Mouse (Mus musculus) heart, postnatal 0 days (tissue): ENCODE data around the gene Luc7l3. TPM values are rescaled to one million over a fixed set of nuclear protein-coding genes. Genes with fewer than 3 reads are reported as not detected.
"Not testable (repeated sequence)": the region's sequence is repeated elsewhere in the genome, so short reads cannot be mapped to it uniquely, and the experiment has no call there.

Experiments used
- ATAC-seq: fragments of 200-750 bp; cut with Nextera tagmentation; 2 replicates; pipeline ENCODE4 v1.8.0; 2017; ENCODE audit warnings: low read depth, moderate number of reproducible peaks, moderate library complexity; ENCODE audit not compliant: insufficient read depth
- DNase-seq: peaks from one replicate; pipeline ENCODE4 v3.0.0-alpha.2; 2016; ENCODE audit warnings: low spot score
- H3K27ac ChIP-seq: fragments of 300-500 bp; sonication (generic); 2 replicates; pipeline ENCODE4 v1.5.1; 2014; ENCODE audit warnings: low read depth, mild to moderate bottlenecking
- H3K27me3 ChIP-seq: fragments of 300-500 bp; sonication (generic); 2 replicates; pipeline ENCODE4 v1.6.1; 2014; ENCODE audit warnings: low read length, mixed read lengths; ENCODE audit not compliant: control insufficient read depth, insufficient read depth
- H3K36me3 ChIP-seq: fragments of 300-500 bp; sonication (generic); replicated peaks from 2 replicates; pipeline ENCODE4 v1.6.1; 2014; ENCODE audit warnings: low read length, mixed read lengths; ENCODE audit not compliant: control insufficient read depth, insufficient read depth
- H3K4me1 ChIP-seq: fragments of 300-500 bp; sonication (generic); 2 replicates; pipeline ENCODE4 v1.6.1; 2014; ENCODE audit warnings: antibody characterized with exemption; ENCODE audit not compliant: control insufficient read depth, insufficient read depth
- H3K4me2 ChIP-seq: fragments of 300-500 bp; sonication (generic); 2 replicates; pipeline ENCODE4 v1.6.1; 2014; ENCODE audit warnings: low read depth, mild to moderate bottlenecking, low read length, moderate library complexity
- H3K4me3 ChIP-seq: fragments of 300-500 bp; sonication (generic); 2 replicates; pipeline ENCODE4 v1.5.1; 2014; ENCODE audit warnings: low read depth, low read length
- H3K9ac ChIP-seq: fragments of 300-500 bp; sonication (generic); replicated peaks from 2 replicates; pipeline ENCODE4 v1.6.1; 2014; ENCODE audit warnings: low read depth, low read length, mixed read lengths
- H3K9me3 ChIP-seq: fragments of 300-500 bp; sonication (generic); replicated peaks from 2 replicates; pipeline ENCODE4 v1.6.1; 2016; ENCODE audit warnings: low read length; ENCODE audit not compliant: control insufficient read depth
- CTCF ChIP-seq: IDR thresholded peaks from 2 replicates; pipeline ENCODE4 v1.5.1; 2016; ENCODE audit warnings: antibody characterized with exemption, control low read depth, low read depth
- EP300 ChIP-seq: IDR thresholded peaks from 2 replicates; pipeline ENCODE4 v1.6.1; 2016; ENCODE audit warnings: antibody characterized with exemption, low read depth
- whole genome bisulfite sequencing: fragments of 180-500 bp; shearing (Covaris S2); extraction: QIAGEN DNeasy Blood & Tissue Kit; methylation state at CpG from one replicate; pipeline ENCODE4 v1.1.7; 2014; 5-methylcytosine and 5-hydroxymethylcytosine counted together
- polyA plus RNA-seq: library from polyadenylated mRNA; unstranded; fragments of >200 nt; fragmentation: Nextera tagmentation; extraction: Ambion mirVana; gene quantifications from 2 replicates; pipeline ENCODE4 v1.2.1, GENCODE M21; 2015
- total RNA-seq: library from RNA; depleted of rRNA; stranded (reverse); fragments of >200 nt; gene quantifications from 2 replicates; pipeline ENCODE4 v1.2.3, GENCODE M21; 2014; ENCODE audit warnings: low replicate concordance

The Luc7l3 gene
- total and polyA plus RNA-seq, 2 experiments from 2014 or later: 29.2 to 51.9 TPM

GRCm38 (mm10) chr11:94271015-94271414 is 50.8 kb downstream of the Luc7l3 start:
- Histone ChIP-seq H3K9ac (no peak overlapping the region), H3K4me3 (no peak overlapping the region), H3K27ac (no peak overlapping the region), H3K9me3 (no peaks in the 10 kb centered on the region), H3K27me3 (no peaks in the 10 kb centered on the region), H3K4me2 (no peak overlapping the region), H3K4me1 (peaks cover 9% of the 10 kb centered on the region), H3K36me3 (no peaks in the 10 kb centered on the region)
- DNase-seq (no peak), ATAC-seq (no peak)
- 88% methylated on average over 2 of the region's 2 CpGs for WGBS
- TF ChIP-seq EP300 (no peak), CTCF (no peak)

DNA sequence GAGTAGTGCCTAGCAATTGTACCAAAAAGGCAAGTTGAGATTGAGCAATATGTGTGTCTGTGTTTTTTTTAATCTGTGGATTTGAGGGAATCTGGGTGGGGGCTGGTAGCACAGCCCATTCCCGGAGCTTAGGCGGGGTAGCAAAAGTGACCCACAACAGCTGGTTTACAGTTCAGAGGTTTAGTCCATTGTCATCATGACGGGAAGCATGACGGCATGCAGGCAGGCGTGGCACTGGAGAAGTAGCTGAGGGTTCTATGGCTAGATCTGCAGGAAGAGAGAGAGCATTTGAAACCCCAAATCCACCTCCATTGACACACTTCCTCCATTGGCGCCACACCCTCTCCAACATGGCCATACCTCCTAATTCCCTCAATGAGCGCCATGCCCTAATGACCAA is 51.9 kb downstream of the Luc7l3 start:
- Histone ChIP-seq H3K27me3 (no peaks in the 10 kb centered on the region), H3K9ac (no peak overlapping the region), H3K9me3 (no peaks in the 10 kb centered on the region), H3K36me3 (no peaks in the 10 kb centered on the region), H3K4me1 (peaks cover 13% of the 10 kb centered on the region), H3K4me3 (no peak overlapping the region), H3K4me2 (no peak overlapping the region), H3K27ac (no peak overlapping the region)
- DNase-seq (no peak), ATAC-seq (no peak)
- WGBS: 80% methylated on average over 7 of the region's 7 CpGs
- TF ChIP-seq EP300 (no peak), CTCF (no peak)

- H3K27ac ChIP-seq: no peak overlapping the region
- DNase-seq (no peak), ATAC-seq (no peak)
- no peak overlapping the region for H3K9ac ChIP-seq
- H3K27me3 ChIP-seq: no peaks in the 10 kb centered on the region
- 0 out of 2 replicates have a peak, but pooled peaks cover 5% of the 10 kb centered on the region for H3K4me1 ChIP-seq
- TF ChIP-seq CTCF: no peak
- TF ChIP-seq EP300: no peak
- no peaks in the 10 kb centered on the region for H3K36me3 ChIP-seq
- no peak overlapping the region for H3K4me2 ChIP-seq
- H3K9me3 ChIP-seq: no peaks in the 10 kb centered on the region
- no peak overlapping the region for H3K4me3 ChIP-seq
Observed at GRCm38 (mm10) chr11:94268761-94269160, 53.0 kb downstream of the Luc7l3 start.

DNA sequence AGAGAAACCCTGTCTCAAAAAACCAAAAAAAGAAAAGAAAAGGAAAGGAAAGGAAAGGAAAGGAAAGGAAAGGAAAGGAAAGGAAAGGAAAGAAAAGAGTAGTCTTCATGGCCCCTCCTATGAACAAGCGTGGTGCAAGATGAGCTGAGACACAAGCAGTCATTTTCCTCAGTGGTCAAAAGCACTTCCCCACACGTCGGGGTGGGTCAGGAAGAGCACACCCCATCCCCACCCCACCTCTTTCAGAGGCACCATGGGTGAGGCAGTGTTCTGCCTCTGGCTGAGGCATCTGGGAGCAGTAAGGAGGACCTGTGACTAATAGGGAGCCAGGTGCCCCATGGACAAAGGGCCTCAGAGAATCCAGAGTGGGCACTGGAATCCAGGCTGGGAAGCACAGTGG is 55.6 kb downstream of the Luc7l3 start:
- ATAC-seq, H3K4me1 ChIP-seq: not testable (repeated sequence)
- 86% methylated on average over 3 of the region's 3 CpGs for WGBS

DNA sequence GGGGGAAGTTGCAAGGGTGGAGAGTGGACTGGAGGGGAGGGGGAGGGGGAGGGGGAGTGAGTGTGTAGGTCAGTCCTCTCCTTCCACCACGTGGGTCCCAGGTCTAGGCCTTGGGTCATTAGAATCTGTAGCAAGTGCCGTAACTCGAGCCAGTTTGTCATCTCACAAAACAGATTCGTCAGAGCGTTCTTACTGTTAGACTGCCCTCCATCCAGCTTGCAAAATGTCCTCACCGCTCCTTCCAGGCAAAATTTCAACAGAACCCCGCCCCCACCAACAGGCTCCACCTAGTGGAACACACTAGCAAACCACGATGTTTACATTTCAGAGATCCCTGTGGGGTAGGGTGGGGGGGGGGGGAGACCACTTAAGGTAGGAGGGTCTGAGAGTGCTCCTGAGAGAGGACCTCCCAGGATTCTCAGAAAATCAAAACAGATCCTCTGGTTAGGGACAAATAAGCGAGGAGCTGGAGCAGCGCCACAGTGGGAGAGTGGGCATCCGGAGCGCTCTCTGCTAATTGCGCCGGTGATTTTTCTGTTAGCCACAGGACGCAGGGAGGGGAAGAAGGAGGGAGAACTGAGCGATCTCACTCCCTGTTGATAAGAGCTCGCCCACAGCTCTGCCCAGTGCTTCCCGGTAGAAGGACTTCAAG is 56.5 kb downstream of the Luc7l3 start:
- H3K36me3 ChIP-seq: no peaks in the 10 kb centered on the region
- H3K27ac ChIP-seq: peak overlapping the region; percentile 68
- H3K27me3 ChIP-seq: no peaks in the 10 kb centered on the region
- H3K9ac ChIP-seq: peak overlapping the region; percentile 43
- DNase-seq (peak; percentile 83), ATAC-seq (peak; percentile 84)
- H3K9me3 ChIP-seq: no peaks in the 10 kb centered on the region
- 0 out of 2 replicates have a peak, but pooled peaks cover 4% of the 10 kb centered on the region for H3K4me1 ChIP-seq
- no peak for TF ChIP-seq EP300
- peak; percentile 60 for TF ChIP-seq CTCF
- H3K4me2 ChIP-seq: peak overlapping the region; percentile 71
- H3K4me3 ChIP-seq: peak overlapping the region; percentile 43
- under 1% methylated on average over 18 of the region's 18 CpGs for WGBS

More for the DNA sequence above, 55.6 kb downstream of the Luc7l3 start:
- H3K27me3 ChIP-seq, H3K36me3 ChIP-seq, H3K4me3 ChIP-seq, H3K4me2 ChIP-seq, DNase-seq, H3K9ac ChIP-seq, H3K9me3 ChIP-seq: not testable (repeated sequence)
- 0 out of 2 replicates have a peak overlapping the region, but pooled peaks have one; percentile 68 for H3K27ac ChIP-seq
